Mouse (Mus musculus) cerebellum, adult 11 months (tissue): ENCODE measurements around the gene Qpctl.

Source experiments
- DNase-seq: peaks from one replicate; pipeline ENCODE4 v3.0.0; 2022

The Qpctl gene

DNA sequence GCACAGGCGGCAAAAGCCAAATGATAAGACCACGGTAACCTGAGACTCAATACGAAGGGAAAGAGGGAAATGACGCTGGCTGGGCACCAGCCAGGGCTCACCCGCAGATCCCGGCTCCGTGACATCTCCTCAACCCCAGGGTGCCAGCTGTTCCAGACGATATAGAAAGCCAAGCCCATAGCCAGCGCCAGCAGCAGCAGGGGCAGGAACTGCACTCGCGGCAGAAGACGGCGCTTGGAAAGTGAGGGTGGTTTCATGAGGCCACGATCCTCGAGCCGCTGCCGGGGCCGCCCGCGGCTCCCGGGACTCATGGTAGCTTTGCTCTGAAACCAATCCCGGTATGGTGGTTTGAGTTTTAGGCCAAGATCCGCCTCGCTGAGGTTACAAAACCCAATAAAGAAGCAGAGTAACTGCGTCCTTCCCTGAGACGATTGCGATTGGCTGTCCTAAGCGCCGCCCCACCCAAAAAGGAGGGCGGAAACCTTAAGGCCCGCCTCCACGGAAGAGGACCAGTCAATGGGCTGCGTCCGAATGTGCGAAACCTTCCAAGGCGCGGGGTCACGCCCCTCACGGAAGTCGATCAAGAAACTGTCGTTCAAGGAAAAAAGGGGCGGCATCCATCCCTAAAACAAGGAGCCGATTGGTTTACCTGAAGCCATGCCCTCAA lies at the start of gene Qpctl:
Gene Qpctl, minus strand, starts transcription at position 417 of the 667 bp plus-strand sequence.
- peak; percentile 97 for DNase-seq

DNA sequence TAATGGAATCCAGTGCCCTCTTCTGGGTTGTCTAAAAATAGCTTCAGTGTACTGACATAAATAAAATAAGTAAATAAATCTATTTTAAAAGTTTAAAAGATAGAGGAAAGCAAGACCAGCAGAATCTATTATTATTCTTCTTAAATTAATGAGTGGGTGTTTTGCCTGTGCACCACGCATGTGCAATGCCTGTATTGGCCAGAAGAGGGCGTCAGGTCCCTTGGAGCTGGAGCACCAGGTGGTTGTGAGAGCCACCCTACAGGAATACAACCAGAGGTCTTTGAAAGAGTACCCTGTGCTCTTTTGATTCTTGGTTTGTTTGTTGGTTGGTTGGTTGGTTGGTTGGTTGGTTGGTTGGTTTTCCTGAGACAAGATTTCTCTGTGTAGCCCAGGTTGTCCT lies 48.9 kb upstream of the Qpctl start:
- DNase-seq = no peak

DNA sequence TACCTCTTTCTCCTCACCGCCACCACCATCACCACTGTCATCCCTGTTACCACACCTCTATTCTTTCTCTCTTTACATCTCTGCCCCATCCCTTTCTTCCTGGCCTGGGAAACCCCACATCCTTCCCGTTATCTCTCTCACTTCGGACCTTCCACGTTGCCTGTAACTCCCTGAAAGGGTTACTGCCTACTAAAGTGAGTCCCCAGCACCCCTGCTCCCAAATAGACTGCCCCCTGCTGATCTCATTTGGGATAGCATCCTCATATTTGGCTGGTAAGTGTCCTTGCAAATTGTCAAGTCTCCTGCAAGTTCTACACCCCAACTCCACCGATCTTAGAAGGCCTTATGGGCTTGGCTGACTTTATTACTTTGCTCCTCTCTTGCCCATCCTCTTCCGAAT lies 47.6 kb upstream of the Qpctl start:
- peak; percentile 35 for DNase-seq

- no peak for DNase-seq
Observed at GRCm38 (mm10) chr7:19194676-19195075, 45.6 kb upstream of the Qpctl start.

- DNase-seq = no peak
Observed at GRCm38 (mm10) chr7:19184758-19185157, 35.7 kb upstream of the Qpctl start.

DNA sequence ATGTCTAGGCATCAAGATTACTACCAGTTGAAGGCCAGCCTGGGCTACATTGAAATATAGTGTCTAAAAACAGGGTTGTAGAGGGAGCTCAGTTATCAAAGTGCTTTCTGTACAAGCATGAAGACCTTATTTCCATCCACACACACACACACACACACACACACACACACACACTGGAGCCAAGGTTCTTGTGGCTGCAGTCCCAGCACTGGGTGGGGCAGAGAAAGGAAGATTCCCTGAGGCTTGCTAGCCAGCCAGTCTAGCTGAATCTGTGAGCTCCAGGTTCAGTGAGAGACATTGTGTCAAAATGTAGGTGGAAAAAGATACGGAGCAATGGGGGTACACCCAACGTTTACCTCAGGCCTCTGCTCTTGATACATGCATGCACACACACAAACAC lies 35.2 kb upstream of the Qpctl start:
- no peak for DNase-seq

DNA sequence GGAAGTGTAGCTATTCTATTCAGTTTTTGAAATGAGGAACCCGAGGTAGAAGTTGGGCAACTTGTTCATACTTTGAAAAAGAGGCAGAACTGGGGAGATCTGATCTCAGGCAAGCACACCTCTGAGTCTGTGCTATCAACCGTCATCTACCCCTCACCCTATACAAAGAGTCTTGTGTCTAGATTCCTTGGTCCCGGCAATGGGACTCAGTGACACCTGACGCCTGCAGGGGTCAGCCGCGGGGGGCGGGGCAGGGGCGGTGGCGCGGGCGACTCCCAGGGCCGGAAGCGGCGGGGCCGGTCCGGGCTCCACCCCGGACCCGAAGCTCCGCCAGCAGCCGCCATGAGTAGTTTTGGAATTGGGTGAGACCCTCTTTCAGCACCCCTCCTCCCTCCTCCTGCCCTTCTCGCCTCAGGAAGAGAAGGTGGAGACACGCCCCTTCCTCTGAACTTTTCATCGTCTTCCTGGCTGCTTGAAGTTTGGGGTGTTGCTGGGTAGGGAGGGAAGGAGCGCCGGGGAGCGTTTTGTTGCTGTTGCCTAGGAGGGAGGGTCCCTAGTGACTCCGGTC lies 31.9 kb upstream of the Qpctl start:
- DNase-seq = no peak

DNA sequence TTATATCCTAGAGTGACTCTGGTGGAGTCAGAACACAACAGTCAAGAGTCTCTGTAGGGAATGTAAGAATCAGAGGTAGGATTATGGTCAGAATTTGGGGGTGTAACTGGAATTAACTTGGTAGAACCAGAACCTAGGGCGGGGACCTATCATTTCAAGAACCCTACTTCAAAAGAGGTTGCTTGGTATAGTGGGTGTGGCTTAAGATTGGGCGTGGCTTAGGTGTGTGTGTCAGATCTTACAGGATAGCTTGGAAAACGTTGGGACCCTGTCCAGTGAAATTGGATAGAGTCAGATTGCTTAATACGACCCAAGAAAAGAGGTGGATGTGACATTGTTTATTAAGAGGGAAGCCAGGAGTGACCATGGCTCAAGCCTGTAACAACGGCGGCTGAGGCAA lies 30.8 kb upstream of the Qpctl start:
- DNase-seq = no peak

GRCm38 (mm10) chr7:19179173-19179572 lies 30.1 kb upstream of the Qpctl start:
- DNase-seq = peak; percentile 51

- DNase-seq = peak; percentile 81
Observed at GRCm38 (mm10) chr7:19178443-19179092, 29.5 kb upstream of the Qpctl start.

- peak; percentile 55 for DNase-seq
Observed at GRCm38 (mm10) chr7:19178035-19178434, 28.9 kb upstream of the Qpctl start.

DNA sequence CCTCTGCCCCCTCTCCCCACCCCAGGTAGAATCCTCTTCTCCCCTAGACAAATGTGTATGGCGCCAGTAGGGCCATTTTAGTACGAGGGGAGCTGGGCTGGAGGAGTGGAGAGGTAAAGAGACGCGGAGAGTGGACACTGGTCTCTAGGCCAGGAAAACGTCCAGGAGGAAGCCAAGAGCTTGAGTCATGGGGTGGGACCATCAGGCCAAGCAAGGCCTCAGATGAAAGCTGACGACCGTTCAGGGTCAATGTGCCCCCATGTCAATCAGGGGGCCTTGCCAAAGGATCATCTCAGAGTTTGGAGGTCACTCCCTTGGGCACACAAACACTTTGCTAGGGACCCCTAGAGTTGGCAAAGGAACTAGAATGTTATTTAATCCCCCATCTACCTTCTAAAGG lies 28.1 kb upstream of the Qpctl start:
- no peak for DNase-seq

- DNase-seq = no peak
Observed at GRCm38 (mm10) chr7:19176516-19176947, 27.4 kb upstream of the Qpctl start.

- DNase-seq = peak; percentile 86
Observed at GRCm38 (mm10) chr7:19175708-19176515, 26.8 kb upstream of the Qpctl start, which contains the start of gene Eml2. Gene Eml2, plus strand, starts transcription at chr7:19176421.

DNA sequence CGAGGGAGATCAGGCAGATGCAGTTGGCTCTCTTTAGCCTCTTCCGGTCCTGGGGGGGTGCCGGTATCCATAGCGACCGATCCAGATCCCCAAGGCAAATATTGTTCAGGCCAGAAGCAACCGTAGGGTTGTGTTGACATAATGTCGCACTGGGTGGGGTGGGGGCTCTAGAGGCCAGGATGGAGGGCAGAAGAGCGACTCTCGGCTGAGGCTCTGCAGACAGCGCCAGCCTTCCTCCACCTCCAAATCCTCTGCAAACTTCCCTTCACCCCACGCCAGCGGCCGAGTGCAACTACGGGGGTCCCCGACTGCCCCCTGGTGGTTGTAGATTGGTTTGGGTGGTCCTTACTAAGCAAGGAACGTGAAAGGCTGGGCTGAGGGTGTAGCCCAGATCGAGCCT lies 23.8 kb upstream of the Qpctl start:
- DNase-seq = peak; percentile 71

GRCm38 (mm10) chr7:19171831-19172230 lies 22.7 kb upstream of the Qpctl start:
- DNase-seq = no peak

DNA sequence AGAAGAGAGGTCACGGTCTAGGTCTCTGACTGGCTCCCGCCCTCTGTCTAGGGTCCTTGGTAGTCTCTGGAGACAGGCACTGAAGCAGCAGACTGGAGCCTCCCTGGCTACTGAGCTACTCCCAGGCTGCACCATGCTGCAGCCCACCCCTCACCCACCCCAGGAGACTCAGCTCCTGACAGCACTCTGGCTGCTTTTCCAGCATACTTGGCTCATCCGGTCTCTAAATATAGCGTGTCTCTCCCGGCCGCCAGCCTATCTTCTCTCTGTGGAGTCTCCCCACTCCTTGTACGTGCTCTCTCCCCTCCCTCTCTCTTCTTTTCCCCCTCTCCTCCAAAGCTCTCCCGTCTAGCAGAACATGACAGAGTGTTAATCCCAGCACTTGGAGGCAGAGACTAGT lies 21.1 kb upstream of the Qpctl start:
- DNase-seq = no peak

DNA sequence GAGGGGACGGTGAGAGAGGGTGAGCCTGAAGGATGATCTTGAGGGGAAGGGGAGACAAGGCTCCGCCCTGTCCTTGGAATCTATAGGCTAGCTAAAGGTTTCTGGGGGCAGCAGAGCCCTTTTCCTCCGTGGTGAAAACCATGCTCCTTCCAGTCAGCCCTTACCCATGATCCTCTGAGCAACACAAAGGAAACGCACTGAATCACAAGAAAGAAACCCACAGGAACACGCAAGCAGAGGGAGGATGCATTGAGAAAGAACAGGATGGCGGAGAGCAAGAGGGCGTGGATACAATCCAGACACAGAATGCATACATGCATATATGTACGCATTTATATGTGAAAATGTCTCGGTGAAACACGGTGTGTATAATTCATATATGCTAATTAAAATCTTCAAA lies 20.4 kb upstream of the Qpctl start:
- DNase-seq = no peak

- DNase-seq = no peak
Observed at GRCm38 (mm10) chr7:19166990-19167389, 17.9 kb upstream of the Qpctl start.

GRCm38 (mm10) chr7:19165656-19166423 lies 16.7 kb upstream of the Qpctl start, which contains the start of gene Gipr:
Gene Gipr, minus strand, starts transcription at chr7:19166127.
- DNase-seq = no peak

DNA sequence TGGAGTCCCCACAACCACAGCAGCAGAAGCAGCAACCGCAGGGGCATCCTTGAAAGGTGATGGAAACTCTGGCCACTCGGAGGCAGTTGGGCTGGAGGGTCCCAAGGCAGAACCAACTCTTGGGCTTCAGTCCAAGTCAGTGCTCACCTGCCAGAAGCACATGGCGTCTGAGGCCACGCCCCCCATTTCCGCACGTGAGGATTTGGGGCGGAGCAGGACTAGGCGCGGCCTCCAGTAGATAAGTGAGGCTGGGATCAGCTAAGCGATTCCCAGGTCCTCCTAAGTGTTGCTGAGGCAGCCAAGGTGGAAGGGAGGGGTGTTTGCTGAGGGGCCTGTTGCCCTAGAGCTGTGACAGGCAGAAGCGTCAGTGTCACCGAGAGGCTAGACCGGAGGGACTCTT lies 15.9 kb upstream of the Qpctl start:
- no peak for DNase-seq

DNA sequence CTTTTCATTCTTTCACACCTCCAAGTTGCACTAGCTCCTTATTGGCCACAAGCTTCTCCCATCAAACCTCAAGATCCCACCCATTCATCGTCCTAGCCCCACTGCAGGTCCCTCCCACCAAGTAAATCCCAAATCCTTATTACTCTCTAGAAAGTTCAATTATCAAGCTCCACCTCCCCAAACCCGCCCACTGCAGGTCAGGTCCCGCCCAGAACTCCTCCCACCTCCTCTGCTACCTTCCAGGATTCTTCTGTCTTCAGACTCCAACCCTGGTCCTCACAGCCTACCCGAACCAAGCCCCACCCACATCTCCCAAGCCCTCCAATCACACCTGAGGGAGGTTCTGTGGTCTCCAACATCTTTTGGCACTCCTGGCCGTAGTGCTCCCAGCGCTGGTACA lies 15.1 kb upstream of the Qpctl start:
- DNase-seq = no peak

GRCm38 (mm10) chr7:19163752-19164151 lies 14.7 kb upstream of the Qpctl start:
- no peak for DNase-seq
